Mouse (Mus musculus): ENCODE measurements at regions not wholly inside any gene's neighbourhood (a gene's known extent, or its start where the extent isn't known, plus 50 kb on each side); places are given as distances from the start of the nearest gene placed in this dataset.
A peak's percentile ranks its signal among the peaks of the same experiment; 100 is the strongest.

- no peak overlapping the region for H3K9ac ChIP-seq (ENCODE audit: low read length)
- 85% methylated on average over 5 of the region's 5 CpGs for WGBS
- no peaks in the 10 kb centered on the region for H3K9me3 ChIP-seq (ENCODE audit: control insufficient read depth, low read length)
- no peak for ATAC-seq (ENCODE audit: low read depth)
- H3K4me1 ChIP-seq (replicated peaks; ENCODE audit: control insufficient read depth, insufficient read depth, low read length): no peaks in the 10 kb centered on the region
- no peaks in the 10 kb centered on the region for H3K27me3 ChIP-seq (ENCODE audit: control insufficient read depth, insufficient read depth, low read depth, low read length)
- no peak overlapping the region for H3K27ac ChIP-seq (ENCODE audit: low read length)
- no peak overlapping the region for H3K4me3 ChIP-seq (ENCODE audit: low read length)
- H3K4me2 ChIP-seq (ENCODE audit: low read depth, low read length): no peak overlapping the region
- H3K36me3 ChIP-seq (ENCODE audit: control insufficient read depth, insufficient read depth, low read length): no peaks in the 10 kb centered on the region
Observed at GRCm38 (mm10) chr9:41745979-41746647, 378.0 kb downstream of the Sorl1 start.

GRCm38 (mm10) chr9:41741500-41741899 lies 382.6 kb downstream of the Sorl1 start:
- Histone ChIP-seq H3K9me3 (ENCODE audit: control insufficient read depth, low read length) (no peaks in the 10 kb centered on the region), H3K27me3 (ENCODE audit: control insufficient read depth, insufficient read depth, low read depth, low read length) (no peaks in the 10 kb centered on the region; the same call in 1 of the 2 replicates), H3K27ac (ENCODE audit: low read length) (no peak overlapping the region), H3K4me1 (replicated peaks; ENCODE audit: control insufficient read depth, insufficient read depth, low read length) (peaks cover 3% of the 10 kb centered on the region), H3K4me3 (ENCODE audit: low read length) (no peak overlapping the region), H3K9ac (ENCODE audit: low read length) (no peak overlapping the region), H3K36me3 (ENCODE audit: control insufficient read depth, insufficient read depth, low read length) (no peaks in the 10 kb centered on the region), H3K4me2 (ENCODE audit: low read depth, low read length) (no peak overlapping the region)
- ATAC-seq (ENCODE audit: low read depth): no peak
- WGBS: 46% methylated on average over 5 of the region's 5 CpGs

- ATAC-seq (ENCODE audit: low read depth): no peak
Observed at GRCm38 (mm10) chr9:41740536-41740935, 383.6 kb downstream of the Sorl1 start.

GRCm38 (mm10) chr9:41737671-41738070 lies 386.4 kb downstream of the Sorl1 start:
- no peak for ATAC-seq (ENCODE audit: low read depth)
- Histone ChIP-seq H3K4me2 (ENCODE audit: low read depth, low read length) (no peak overlapping the region), H3K9ac (ENCODE audit: low read length) (no peak overlapping the region), H3K4me1 (replicated peaks; ENCODE audit: control insufficient read depth, insufficient read depth, low read length) (peaks cover 13% of the 10 kb centered on the region), H3K27ac (ENCODE audit: low read length) (no peak overlapping the region), H3K9me3 (ENCODE audit: control insufficient read depth, low read length) (no peaks in the 10 kb centered on the region), H3K27me3 (ENCODE audit: control insufficient read depth, insufficient read depth, low read depth, low read length) (no peaks in the 10 kb centered on the region; the same call in 1 of the 2 replicates), H3K36me3 (ENCODE audit: control insufficient read depth, insufficient read depth, low read length) (no peaks in the 10 kb centered on the region), H3K4me3 (ENCODE audit: low read length) (no peak overlapping the region)
- 91% methylated on average over 6 of the region's 6 CpGs for WGBS

More at GRCm38 (mm10) chr9:41740536-41740935, 383.6 kb downstream of the Sorl1 start:
- WGBS: 76% methylated on average over 8 of the region's 8 CpGs
- Histone ChIP-seq H3K27ac (ENCODE audit: low read length) (no peak overlapping the region), H3K4me1 (replicated peaks; ENCODE audit: control insufficient read depth, insufficient read depth, low read length) (peaks cover 8% of the 10 kb centered on the region), H3K4me3 (ENCODE audit: low read length) (no peak overlapping the region), H3K27me3 (ENCODE audit: control insufficient read depth, insufficient read depth, low read depth, low read length) (no peaks in the 10 kb centered on the region; the same call in 1 of the 2 replicates), H3K4me2 (ENCODE audit: low read depth, low read length) (no peak overlapping the region), H3K36me3 (ENCODE audit: control insufficient read depth, insufficient read depth, low read length) (no peaks in the 10 kb centered on the region), H3K9me3 (ENCODE audit: control insufficient read depth, low read length) (no peaks in the 10 kb centered on the region), H3K9ac (ENCODE audit: low read length) (no peak overlapping the region)

GRCm38 (mm10) chr9:41736881-41737280 lies 387.2 kb downstream of the Sorl1 start:
- Histone ChIP-seq H3K4me3 (ENCODE audit: low read length) (no peak overlapping the region), H3K36me3 (ENCODE audit: control insufficient read depth, insufficient read depth, low read length) (no peaks in the 10 kb centered on the region), H3K4me1 (replicated peaks; ENCODE audit: control insufficient read depth, insufficient read depth, low read length) (peaks cover 13% of the 10 kb centered on the region), H3K9me3 (ENCODE audit: control insufficient read depth, low read length) (no peaks in the 10 kb centered on the region), H3K4me2 (ENCODE audit: low read depth, low read length) (peak overlapping the region; percentile 71), H3K9ac (ENCODE audit: low read length) (no peak overlapping the region), H3K27ac (ENCODE audit: low read length) (no peak overlapping the region), H3K27me3 (ENCODE audit: control insufficient read depth, insufficient read depth, low read depth, low read length) (no peaks in the 10 kb centered on the region; the same call in 1 of the 2 replicates)
- no peak for ATAC-seq (ENCODE audit: low read depth)
- 34% methylated on average over 6 of the region's 6 CpGs for WGBS

- peak overlapping the region; percentile 61 for H3K9ac ChIP-seq (ENCODE audit: low read length)
- 1% methylated on average over 16 of the region's 16 CpGs for WGBS
- peak; percentile 55; the same call in 1 of the 2 replicates for ATAC-seq (ENCODE audit: low read depth)
- H3K4me2 ChIP-seq (ENCODE audit: low read depth, low read length): peak overlapping the region; percentile 71
- no peaks in the 10 kb centered on the region for H3K9me3 ChIP-seq (ENCODE audit: control insufficient read depth, low read length)
- H3K4me3 ChIP-seq (ENCODE audit: low read length): peak overlapping the region; percentile 39
- no peaks in the 10 kb centered on the region for H3K36me3 ChIP-seq (ENCODE audit: control insufficient read depth, insufficient read depth, low read length)
- peaks cover 13% of the 10 kb centered on the region for H3K4me1 ChIP-seq (replicated peaks; ENCODE audit: control insufficient read depth, insufficient read depth, low read length)
- no peaks in the 10 kb centered on the region; the same call in 1 of the 2 replicates for H3K27me3 ChIP-seq (ENCODE audit: control insufficient read depth, insufficient read depth, low read depth, low read length)
- peak overlapping the region; percentile 66 for H3K27ac ChIP-seq (ENCODE audit: low read length)
Observed at GRCm38 (mm10) chr9:41736234-41736859, 387.8 kb downstream of the Sorl1 start.

GRCm38 (mm10) chr9:41735448-41736233 lies 388.5 kb downstream of the Sorl1 start:
- peak overlapping the region; percentile 71 for H3K4me2 ChIP-seq (ENCODE audit: low read depth, low read length)
- peak overlapping the region; percentile 61 for H3K9ac ChIP-seq (ENCODE audit: low read length)
- no peaks in the 10 kb centered on the region; the same call in 1 of the 2 replicates for H3K27me3 ChIP-seq (ENCODE audit: control insufficient read depth, insufficient read depth, low read depth, low read length)
- WGBS: under 1% methylated on average over 22 of the region's 22 CpGs
- no peaks in the 10 kb centered on the region for H3K9me3 ChIP-seq (ENCODE audit: control insufficient read depth, low read length)
- H3K4me1 ChIP-seq (replicated peaks; ENCODE audit: control insufficient read depth, insufficient read depth, low read length): peaks cover 13% of the 10 kb centered on the region
- no peaks in the 10 kb centered on the region for H3K36me3 ChIP-seq (ENCODE audit: control insufficient read depth, insufficient read depth, low read length)
- ATAC-seq (ENCODE audit: low read depth): peak; percentile 85
- peak overlapping the region; percentile 66 for H3K27ac ChIP-seq (ENCODE audit: low read length)
- H3K4me3 ChIP-seq (ENCODE audit: low read length): peak overlapping the region; percentile 39

GRCm38 (mm10) chr9:41734925-41735447 lies 389.1 kb downstream of the Sorl1 start:
- H3K27ac ChIP-seq (ENCODE audit: low read length): no peak overlapping the region
- H3K9me3 ChIP-seq (ENCODE audit: control insufficient read depth, low read length): no peaks in the 10 kb centered on the region
- peak overlapping the region; percentile 71 for H3K4me2 ChIP-seq (ENCODE audit: low read depth, low read length)
- ATAC-seq (ENCODE audit: low read depth): peak; percentile 41; the same call in 1 of the 2 replicates
- H3K4me1 ChIP-seq (replicated peaks; ENCODE audit: control insufficient read depth, insufficient read depth, low read length): peaks cover 13% of the 10 kb centered on the region
- peak overlapping the region; percentile 61; the same call in 1 of the 2 replicates for H3K9ac ChIP-seq (ENCODE audit: low read length)
- peak overlapping the region; percentile 39 for H3K4me3 ChIP-seq (ENCODE audit: low read length)
- WGBS: 23% methylated on average over 8 of the region's 8 CpGs
- H3K27me3 ChIP-seq (ENCODE audit: control insufficient read depth, insufficient read depth, low read depth, low read length): no peaks in the 10 kb centered on the region; the same call in 1 of the 2 replicates
- H3K36me3 ChIP-seq (ENCODE audit: control insufficient read depth, insufficient read depth, low read length): no peaks in the 10 kb centered on the region

GRCm38 (mm10) chr9:41721609-41722008 lies 402.5 kb downstream of the Sorl1 start:
- Histone ChIP-seq H3K27me3 (ENCODE audit: control insufficient read depth, insufficient read depth, low read depth, low read length) (no peaks in the 10 kb centered on the region; the same call in 1 of the 2 replicates), H3K27ac (ENCODE audit: low read length) (no peak overlapping the region), H3K4me1 (replicated peaks; ENCODE audit: control insufficient read depth, insufficient read depth, low read length) (no peaks in the 10 kb centered on the region), H3K9me3 (ENCODE audit: control insufficient read depth, low read length) (no peaks in the 10 kb centered on the region), H3K4me2 (ENCODE audit: low read depth, low read length) (no peak overlapping the region), H3K36me3 (ENCODE audit: control insufficient read depth, insufficient read depth, low read length) (no peaks in the 10 kb centered on the region), H3K4me3 (ENCODE audit: low read length) (no peak overlapping the region), H3K9ac (ENCODE audit: low read length) (no peak overlapping the region)
- ATAC-seq (ENCODE audit: low read depth): no peak
- WGBS: 68% methylated on average over 4 of the region's 4 CpGs
